Mouse (Mus musculus) embryonic fibroblast, embryonic 13.5 days (primary cell): ENCODE data around the gene Rnf34. TPM values are rescaled to one million over a fixed set of nuclear protein-coding genes. Genes with fewer than 3 reads are reported as not detected.
A peak's percentile ranks its signal among the peaks of the same experiment; 100 is the strongest.

ENCODE experiments used
- H3K27ac ChIP-seq: 2 replicates; pipeline ENCODE4 v1.5.1; 2012; ENCODE audit warnings: low read length, control low read depth, inconsistent platforms; ENCODE audit not compliant: insufficient read depth
- H3K4me1 ChIP-seq: 2 replicates; pipeline ENCODE4 v1.6.1; 2011; ENCODE audit warnings: low read length; ENCODE audit not compliant: control insufficient read depth, insufficient read depth
- H3K4me3 ChIP-seq: 2 replicates; pipeline ENCODE4 v1.5.1; 2011; ENCODE audit warnings: mild to moderate bottlenecking, control low read depth, low read length; ENCODE audit not compliant: insufficient read depth
- CTCF ChIP-seq: IDR thresholded peaks from 2 replicates; pipeline ENCODE4 v1.5.1; 2011; ENCODE audit warnings: mild to moderate bottlenecking, control low read depth, low read length, moderate library complexity, borderline replicate concordance; ENCODE audit not compliant: insufficient read depth
- POLR2A ChIP-seq: IDR thresholded peaks from 2 replicates; pipeline ENCODE4 v1.6.1; 2011; ENCODE audit warnings: low read depth, mild to moderate bottlenecking, control low read depth, low read length, moderate library complexity
- polyA plus RNA-seq: library from polyadenylated mRNA; stranded (reverse); fragments of >200 nt; gene quantifications from 2 replicates; pipeline ENCODE4 v1.2.4, GENCODE M21; 2011; ENCODE audit warnings: low read depth; ENCODE audit not compliant: missing spikeins, insufficient read length

The Rnf34 gene
- polyA plus RNA-seq, 1 experiment, result 32.7 TPM

DNA sequence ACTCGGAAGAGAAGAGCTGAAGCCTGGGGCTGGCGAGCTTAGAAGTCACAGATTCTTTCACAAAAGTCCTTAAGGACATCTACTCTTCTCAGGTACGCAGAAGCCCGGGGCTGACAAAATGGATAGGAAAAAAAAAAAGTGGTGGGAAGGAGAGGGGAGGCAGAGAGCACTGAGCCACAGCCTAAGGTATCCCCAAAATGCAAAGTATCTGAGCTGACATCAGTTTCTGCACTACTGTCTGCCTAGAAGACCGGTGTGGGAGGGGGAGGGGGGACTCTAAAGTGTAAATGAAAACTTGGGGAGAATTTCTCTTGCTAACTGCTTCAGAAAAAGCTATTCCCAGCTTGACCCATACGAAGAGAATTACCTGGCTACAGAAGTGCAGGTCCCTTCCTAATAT, 48.3 kb downstream of the Rnf34 start:
- Histone ChIP-seq H3K4me1 (peaks cover 6% of the 10 kb centered on the region), H3K27ac (no peak overlapping the region), H3K4me3 (no peak overlapping the region)
- TF ChIP-seq POLR2A (no peak), CTCF (no peak)

- Histone ChIP-seq H3K27ac (no peak overlapping the region), H3K4me3 (peak overlapping the region; percentile 76), H3K4me1 (peaks cover 6% of the 10 kb centered on the region)
- TF ChIP-seq CTCF (no peak), POLR2A (no peak)
Measured at GRCm38 (mm10) chr5:122898963-122899776, 49.3 kb downstream of the Rnf34 start.

DNA sequence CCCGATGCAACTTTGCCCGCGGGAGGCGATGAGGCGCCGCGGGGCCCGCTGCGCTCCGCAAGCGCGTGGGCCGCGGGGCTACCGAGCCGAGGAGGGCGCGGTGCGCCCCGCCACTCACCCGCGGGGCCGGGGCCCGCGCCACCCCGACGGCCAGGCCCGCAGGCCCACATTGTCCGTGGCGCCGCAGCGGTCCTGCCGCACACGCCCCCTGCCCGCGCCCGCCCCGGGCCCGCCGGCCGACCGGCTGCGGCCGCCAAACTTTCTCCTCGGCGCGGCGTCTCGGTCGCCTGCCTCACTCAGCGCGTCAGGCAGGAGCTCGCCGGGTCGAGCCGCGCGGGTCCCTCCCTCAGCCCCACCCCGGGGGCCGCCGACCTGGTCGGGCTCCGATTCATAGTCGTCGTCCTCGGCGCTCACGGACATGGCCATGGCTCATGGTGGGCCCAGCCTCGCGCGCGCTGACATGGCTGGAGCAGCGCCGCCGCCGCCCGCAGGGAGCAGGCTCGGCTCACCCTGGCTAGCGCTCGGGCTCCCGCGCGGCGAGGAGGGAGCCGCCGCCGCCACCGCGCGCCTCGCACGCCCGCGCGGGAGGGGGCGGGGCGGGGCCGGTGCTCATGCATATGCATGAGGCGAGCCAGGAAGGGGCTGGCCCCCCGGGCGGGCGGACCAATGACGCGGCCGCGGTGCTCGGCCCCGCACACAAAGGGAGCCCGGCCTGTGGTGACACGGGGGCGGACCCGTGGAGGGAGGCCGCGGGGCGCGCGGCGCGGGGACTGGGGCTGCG, 50.1 kb downstream of the Rnf34 start:
- peak overlapping the region; percentile 76 for H3K4me3 ChIP-seq
- peaks cover 6% of the 10 kb centered on the region for H3K4me1 ChIP-seq
- H3K27ac ChIP-seq, result peak overlapping the region; percentile 50; the same call in 1 of the 2 replicates
- TF ChIP-seq POLR2A (peak; percentile 64), CTCF (no peak)

GRCm38 (mm10) chr5:122900558-122901171, 50.8 kb downstream of the Rnf34 start:
- peak; percentile 41; the same call in 1 of the 2 replicates for TF ChIP-seq POLR2A
- no peak for TF ChIP-seq CTCF
- no peak overlapping the region for H3K27ac ChIP-seq
- peaks cover 6% of the 10 kb centered on the region for H3K4me1 ChIP-seq
- peak overlapping the region; percentile 61 for H3K4me3 ChIP-seq

GRCm38 (mm10) chr5:122901179-122901578, 51.3 kb downstream of the Rnf34 start:
- Histone ChIP-seq H3K27ac (no peak overlapping the region), H3K4me1 (peaks cover 6% of the 10 kb centered on the region), H3K4me3 (no peak overlapping the region)
- no peak for TF ChIP-seq CTCF
- no peak for TF ChIP-seq POLR2A

DNA sequence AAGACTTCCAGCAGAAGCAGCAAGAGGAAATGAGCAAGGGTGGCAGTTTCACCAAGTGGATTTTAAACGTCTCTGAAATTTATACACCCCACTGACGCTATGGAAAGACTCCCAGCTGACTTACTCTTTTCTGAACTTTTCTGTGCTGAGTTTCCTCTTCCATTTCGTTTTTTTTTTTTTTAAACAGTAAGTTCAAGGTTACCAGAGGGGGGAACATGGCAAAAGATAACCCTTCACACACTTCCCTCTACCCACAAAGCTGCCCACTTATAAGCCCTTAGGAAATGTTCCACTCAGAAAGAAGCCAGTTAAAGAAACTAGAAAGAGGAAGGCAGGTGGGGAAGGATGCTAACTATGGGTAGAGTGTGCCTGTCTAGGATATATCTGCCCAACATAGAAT, 51.8 kb downstream of the Rnf34 start:
- no peak overlapping the region for H3K27ac ChIP-seq
- H3K4me3 ChIP-seq, result no peak overlapping the region
- TF ChIP-seq POLR2A, result no peak
- TF ChIP-seq CTCF, result no peak
- peaks cover 6% of the 10 kb centered on the region for H3K4me1 ChIP-seq

DNA sequence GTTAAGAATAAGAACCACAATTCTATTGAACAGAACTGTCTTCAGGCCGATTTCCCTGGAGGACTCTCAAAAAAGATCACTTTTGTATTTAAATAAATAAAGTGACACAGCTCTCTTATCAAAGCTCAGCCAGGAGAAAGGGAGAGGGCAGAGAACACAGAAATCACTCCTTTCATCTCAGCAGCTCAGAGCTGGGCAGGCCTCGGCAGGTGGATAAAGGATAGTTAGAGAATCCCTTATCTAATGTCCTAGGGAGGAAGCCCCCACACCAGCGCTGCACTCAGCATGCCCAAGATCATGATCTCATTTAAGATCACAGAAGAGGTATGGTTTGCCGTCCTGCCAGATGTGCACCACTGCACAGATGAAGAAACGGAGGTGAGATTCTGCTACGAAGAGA, 52.4 kb downstream of the Rnf34 start:
- TF ChIP-seq POLR2A, result no peak
- no peak for TF ChIP-seq CTCF
- Histone ChIP-seq H3K4me3 (no peak overlapping the region), H3K4me1 (peaks cover 6% of the 10 kb centered on the region)

DNA sequence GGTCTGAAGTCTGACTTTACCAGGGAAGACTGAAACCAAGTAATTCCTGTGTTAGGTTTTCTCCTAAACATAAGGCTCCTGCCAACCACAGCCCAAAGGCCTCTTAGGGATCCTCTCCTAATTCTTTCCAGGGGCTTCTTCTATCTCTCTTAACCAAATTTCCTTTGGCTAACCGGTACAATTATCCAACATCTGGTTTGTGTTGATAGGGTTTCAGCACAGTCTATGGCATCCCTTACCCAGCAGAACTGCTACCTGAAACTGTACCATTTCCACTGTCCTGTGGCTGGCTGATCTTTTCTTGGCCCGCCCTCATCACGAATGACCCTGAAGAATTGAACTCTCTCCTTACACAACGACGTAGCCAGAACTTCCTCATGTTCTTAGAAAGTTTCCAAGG, 53.3 kb downstream of the Rnf34 start:
- H3K4me1 ChIP-seq, result peaks cover 6% of the 10 kb centered on the region
- TF ChIP-seq POLR2A, result no peak
- TF ChIP-seq CTCF, result no peak
- no peak overlapping the region for H3K4me3 ChIP-seq
- no peak overlapping the region for H3K27ac ChIP-seq

More for the DNA sequence above, 52.4 kb downstream of the Rnf34 start:
- no peak overlapping the region for H3K27ac ChIP-seq

GRCm38 (mm10) chr5:122907182-122907581, 57.3 kb downstream of the Rnf34 start:
- H3K4me1 ChIP-seq, result no peaks in the 10 kb centered on the region
- TF ChIP-seq POLR2A (no peak), CTCF (no peak)
- H3K27ac ChIP-seq, result no peak overlapping the region
- H3K4me3 ChIP-seq, result no peak overlapping the region
